Mouse (Mus musculus): ENCODE data around the gene Fstl4.
"Not testable (repeated sequence)": the region's sequence is repeated elsewhere in the genome, so short reads cannot be mapped to it uniquely, and the experiment has no call there.

Gene Fstl4

DNA sequence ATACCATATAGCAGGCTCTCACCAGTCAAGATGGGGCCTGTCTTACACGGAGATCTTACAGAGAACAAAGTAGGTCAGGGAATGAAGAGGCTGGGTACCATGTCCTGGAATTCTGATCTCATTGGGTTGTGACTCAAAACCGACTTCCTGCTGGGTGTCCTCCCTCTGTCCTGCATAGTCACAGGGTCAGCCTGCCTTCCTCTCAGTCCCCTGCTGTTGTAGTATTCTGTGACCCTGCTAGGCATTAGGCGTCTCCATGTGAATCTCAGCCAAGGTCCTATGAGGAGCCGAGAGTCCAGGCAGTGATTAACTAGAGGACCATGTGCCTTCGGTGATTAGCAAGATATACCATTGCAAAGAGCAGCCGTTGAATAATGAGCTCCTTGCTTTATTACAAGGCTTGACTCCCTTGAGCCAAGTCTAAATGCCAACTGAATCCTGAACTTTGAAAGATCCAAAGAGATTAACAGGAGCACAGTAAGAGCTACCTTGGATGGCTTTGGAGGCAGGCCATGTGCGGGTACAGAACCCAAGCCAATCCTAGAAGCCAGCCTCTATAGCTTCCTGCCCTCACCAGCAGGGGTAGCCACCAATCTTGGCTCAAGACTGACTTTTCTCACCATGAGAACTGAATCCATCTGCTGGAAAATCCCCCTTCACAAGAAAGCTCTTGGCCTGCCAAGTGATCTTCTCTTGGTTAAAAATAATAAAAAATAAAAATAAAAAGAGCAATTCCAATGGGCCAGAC is 264.2 kb downstream of the Fstl4 start:
- DNase-seq = no peak

DNA sequence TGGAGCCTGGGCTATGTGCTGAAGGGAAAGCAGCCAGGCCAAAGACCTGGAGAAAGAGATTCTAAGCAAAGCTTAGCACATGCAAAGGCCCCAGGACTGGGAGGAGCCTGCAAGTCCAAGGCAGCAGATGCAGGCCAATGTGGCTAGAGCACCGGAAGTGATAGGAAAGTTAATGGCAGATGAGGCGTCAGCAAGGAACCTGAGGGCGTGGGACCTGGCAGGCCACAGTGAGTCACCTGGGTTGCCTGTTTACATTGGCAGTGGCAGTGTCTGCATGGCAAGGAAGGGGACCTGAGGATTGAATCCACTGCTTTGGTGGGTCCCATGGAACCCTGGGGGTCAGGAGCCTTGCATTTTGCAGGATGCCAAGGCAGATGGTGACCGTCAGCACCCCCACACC is 267.3 kb downstream of the Fstl4 start:
- DNase-seq = no peak

DNA sequence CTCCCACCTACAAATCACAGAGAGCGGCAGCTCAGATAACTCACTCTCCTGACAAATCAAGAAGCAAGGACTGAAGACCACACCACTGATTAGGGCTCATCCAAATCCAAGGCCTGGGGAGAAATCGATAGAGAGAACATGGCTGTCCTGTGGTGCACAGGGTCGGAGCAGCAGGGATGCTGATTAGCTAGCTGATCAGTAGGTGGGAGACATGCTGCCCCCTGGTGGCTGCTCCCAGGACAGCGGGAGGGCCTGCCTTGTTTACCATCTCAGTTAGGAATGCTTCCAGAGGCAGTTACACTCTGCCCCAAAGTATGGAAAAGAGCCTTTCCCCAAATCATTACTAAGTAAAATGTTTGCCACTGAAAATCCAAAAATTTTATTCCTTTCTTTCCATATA is 267.9 kb downstream of the Fstl4 start:
- DNase-seq = peak; percentile 59

DNA sequence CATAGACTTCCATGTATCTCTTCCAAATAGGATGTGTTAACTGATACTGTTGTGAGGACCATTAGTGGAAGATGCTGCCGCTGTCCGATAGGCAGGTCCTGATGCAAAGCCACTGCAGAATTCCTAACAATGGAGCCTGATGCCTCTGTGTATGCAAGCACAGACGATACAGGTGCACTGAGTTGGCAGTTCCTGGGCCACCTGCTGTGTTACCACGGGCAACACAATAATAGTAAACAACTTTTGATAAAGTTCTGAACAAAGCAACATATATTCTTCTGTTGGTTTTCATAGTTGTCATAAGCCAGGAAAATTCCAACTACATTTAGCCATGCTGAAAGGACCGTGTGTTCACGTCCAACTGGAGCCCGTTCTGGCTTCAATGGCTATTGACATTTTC is 271.0 kb downstream of the Fstl4 start:
- no peak for DNase-seq

DNA sequence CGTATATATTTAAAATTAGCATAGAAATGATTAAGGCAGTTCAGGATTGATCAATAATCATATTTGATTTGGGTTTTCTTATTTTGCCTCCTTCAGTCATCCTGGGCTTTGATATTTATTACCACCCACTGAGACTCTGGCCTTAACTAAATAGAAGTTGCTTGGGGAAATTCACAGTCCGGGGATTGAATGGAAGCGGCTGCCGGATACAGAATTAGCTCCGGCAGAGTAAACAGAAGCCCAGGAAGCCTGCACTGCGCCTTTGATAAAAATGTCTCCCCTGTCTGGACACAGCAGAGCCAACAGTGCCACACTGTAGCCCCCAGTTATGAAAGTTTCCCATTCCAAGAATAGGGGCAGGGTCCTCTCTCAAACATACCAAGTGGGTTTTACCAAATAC is 282.4 kb downstream of the Fstl4 start:
- no peak for DNase-seq

DNA sequence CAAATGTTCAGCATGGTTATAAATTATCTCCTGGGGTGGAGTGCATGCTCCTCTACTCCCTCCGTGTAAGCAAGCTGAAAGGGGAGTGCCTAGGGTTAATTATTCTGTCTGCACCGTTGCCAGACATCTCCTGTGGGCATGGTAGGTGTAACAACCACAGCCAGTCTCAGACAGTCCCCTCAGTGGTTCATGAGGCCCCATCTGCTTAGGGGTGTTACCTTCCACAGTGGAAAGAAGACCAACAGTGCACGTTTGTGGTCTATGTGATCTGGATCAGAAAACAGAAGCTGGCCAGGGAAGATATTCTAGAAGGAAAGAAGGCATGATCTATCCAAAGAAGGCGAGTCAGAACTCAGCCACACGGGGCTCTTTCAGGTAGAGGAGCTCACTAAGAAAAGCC is 289.7 kb downstream of the Fstl4 start:
- no peak for DNase-seq

DNA sequence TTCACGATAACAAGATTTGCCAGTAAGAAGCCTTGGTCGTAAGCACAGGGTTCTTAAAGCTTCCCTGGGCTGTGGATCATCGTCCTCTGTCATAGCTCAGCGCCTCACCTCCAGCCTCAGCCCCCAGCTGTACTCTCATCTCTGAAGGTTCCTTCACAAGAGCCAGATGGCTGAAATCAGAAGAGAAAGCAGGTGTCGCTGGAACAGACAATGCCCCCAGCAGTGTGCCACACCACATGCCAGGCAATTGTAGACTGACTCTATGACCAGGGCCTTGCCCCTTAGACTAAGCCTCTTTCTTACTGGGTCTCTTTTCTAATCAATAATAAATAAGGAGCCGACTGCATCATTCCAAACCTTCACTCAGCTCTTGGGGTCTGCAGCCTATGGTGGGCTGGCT is 291.5 kb downstream of the Fstl4 start:
- DNase-seq = no peak

DNA sequence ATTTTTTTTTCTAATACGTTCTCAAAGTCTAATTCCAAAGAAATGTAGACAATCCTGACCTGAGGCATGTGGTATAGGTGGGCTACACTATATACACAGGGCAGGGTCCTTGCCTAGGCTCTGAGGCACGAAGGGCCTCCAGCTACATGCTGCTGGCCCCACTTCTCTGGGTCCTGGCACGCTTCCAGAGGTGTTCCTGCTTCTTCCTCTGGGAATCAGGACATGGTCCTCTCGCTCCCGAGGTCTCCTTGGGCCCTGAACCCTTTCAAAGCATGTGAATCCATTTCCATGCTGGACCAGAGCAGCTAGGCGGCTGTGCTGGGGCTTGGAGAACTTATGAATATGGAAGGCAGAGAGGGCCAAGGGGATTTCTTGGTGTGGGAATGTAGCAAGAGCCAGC is 292.3 kb downstream of the Fstl4 start:
- no peak for DNase-seq

DNA sequence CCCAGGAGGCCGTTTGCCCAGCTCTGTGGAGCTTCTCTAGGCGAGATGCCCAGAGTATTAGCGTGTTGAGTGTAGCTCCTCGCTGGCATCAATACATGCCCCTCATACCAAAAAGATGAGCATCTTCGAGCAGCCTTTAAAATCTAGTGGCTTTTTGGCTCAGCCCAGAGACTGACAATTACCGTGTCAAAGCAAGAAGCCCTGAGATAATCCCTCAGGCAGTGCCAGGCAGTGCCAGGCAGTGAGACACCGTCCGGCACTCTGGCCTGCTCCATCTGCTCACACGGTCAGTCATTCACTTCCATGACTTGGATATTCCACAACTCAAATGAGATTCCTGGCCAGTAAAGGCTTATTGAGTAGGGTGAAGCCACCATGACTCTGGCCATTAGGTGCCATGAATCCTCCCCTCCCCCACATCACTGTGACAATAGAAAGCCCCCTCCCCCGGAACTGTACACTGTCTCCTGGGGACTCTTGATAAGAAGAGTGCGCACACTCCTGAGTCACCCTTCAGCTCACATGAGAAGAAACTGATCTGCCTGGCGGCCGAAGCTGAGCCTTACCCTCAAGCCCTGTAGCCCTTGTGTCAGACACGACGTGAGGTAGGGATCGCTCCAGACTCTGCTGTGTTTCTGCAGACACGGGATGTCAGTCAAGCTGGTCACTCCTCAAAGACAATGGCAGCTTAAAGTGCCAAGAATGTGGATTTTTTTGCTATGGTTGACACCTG is 293.6 kb downstream of the Fstl4 start:
- no peak for DNase-seq

DNA sequence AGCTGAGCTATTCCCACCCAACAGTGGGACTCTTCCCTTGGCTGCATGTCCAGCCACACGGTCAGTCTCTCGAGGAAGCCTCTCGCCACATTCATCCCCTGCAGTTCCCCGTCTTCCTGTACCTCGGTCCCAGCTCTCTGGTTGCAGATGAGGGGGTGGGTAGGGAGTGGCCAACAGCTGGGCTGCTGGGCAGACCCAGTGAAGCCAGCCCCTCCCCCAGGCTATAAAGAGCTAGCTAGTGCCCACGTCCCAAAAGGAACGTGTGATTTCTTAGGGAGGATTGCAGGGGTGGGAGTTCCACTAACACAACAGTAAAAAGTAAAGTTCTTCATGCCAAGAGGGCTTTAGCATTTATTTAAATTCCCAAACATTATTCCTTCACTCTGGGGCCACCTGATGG is 294.1 kb downstream of the Fstl4 start:
- DNase-seq = no peak

DNA sequence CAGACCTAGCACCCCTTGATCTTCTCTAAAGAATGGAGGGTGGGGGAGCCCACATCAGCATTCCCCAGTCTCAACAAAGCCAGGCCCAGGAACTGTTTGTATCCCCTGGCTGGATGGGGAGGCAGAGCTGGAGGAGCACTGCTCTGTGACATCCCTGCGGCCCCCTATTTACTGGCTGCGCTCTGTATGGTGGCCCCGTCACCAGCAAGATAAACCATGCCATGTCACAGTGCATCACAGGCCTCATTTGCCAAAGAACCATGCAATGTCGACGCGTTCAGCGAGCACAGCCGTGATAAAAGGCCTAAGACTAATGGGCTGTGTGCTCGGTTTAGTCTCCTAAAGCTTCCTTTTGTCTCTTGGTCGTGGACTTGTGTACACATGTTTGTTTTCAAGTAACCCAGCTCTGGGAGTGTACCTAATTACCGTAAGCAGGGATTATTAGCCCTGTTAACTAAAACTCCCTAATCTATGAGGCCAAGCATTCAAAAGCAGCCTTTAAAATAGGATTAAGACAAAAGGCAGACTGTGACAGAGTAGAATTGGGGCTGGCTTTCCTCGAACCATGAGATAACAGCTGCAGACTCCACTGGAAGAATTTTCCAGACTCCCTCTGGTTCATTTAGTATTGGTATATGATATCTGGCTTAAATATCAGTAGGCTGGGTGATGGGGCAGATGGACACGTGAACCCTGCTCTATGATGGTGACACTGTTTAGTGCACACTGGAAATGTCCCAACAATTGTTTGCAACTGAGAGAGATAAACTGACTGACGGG is 303.5 kb downstream of the Fstl4 start:
- DNase-seq = no peak

DNA sequence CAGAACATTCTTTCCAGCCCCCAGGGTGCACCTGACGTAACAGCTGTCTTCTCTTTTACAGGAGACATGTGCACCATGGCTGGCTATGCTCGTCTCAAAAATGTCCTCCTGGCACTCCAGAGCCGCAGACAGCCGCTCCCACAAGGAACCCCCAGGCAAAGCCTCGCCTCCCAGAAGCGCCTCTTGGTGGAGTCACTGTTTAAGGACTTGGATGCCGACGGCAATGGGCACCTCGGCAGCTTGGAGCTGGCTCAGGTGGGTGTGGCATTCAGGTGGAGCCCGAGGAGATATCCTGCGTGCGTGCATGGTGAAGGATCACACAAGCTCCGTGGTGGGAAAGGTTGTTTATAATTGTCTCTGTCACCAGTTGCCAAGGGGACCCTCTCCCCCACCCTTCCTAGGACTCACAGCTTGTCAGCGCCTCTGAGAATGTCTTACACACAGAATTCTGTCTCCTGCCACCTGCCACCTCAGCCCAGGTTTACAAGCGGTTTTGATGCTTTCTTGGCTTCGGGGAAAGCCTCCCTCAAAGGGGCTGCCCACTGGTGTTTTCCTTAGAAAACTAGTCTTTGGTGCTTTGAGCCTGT is 304.1 kb downstream of the Fstl4 start:
- DNase-seq = no peak

DNA sequence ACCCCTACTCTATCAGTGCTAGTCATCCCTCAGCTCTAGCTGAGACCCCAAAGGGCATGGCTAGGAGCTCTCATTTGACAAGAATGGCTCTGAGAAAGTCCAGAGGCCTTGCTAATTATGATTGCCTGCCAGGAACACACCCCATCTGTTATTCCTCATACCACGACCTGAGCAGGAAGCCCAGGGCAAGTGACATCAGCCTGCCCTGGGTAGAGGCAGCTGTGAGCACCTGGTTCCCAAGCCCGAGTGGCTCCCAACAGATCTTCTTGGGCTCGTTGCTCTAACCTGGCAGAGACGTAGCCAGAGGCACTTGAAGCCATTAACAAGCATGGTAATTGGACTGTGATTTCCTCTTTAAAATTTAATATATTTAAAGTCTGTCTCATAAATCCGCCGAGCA is 305.3 kb downstream of the Fstl4 start:
- no peak for DNase-seq

DNA sequence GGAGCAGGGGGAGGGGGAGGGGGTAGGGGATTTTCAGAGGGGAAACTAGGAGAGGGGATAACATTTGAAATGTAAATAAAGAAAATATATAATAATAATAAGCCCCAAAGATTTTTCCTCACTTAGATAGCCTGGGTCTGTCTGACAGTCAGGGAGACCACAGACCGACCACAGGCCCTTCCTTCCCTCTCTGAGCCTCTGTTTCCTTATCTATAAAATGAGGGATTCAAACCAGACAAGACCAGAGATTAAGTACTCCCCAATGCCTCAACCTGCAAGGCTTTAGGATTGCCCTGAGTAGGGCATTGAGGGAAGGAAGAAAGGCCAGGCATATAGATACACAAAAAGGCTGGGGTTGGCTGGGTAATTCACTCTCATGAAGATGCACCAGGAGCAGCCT is 307.2 kb downstream of the Fstl4 start:
- DNase-seq = no peak

DNA sequence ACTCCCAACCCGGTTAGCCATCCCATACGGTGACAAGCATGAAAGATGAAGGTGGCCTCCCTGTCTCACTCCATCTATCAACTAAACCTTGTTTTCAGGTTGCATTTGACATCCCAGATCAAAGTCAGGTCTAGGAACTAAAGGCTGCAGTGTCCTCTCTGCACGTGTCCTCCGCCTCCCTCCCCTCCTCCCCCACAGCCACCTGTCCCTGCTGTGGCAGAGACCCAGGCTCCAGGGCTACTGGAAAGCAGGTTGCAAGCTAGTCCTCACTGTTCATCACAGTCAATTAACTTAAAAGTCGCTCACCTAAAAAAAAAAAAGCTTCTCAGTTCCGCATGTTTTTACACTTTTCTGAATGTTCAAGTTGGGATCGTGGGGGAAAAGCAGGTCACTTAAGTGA is 313.2 kb downstream of the Fstl4 start:
- DNase-seq = no peak

DNA sequence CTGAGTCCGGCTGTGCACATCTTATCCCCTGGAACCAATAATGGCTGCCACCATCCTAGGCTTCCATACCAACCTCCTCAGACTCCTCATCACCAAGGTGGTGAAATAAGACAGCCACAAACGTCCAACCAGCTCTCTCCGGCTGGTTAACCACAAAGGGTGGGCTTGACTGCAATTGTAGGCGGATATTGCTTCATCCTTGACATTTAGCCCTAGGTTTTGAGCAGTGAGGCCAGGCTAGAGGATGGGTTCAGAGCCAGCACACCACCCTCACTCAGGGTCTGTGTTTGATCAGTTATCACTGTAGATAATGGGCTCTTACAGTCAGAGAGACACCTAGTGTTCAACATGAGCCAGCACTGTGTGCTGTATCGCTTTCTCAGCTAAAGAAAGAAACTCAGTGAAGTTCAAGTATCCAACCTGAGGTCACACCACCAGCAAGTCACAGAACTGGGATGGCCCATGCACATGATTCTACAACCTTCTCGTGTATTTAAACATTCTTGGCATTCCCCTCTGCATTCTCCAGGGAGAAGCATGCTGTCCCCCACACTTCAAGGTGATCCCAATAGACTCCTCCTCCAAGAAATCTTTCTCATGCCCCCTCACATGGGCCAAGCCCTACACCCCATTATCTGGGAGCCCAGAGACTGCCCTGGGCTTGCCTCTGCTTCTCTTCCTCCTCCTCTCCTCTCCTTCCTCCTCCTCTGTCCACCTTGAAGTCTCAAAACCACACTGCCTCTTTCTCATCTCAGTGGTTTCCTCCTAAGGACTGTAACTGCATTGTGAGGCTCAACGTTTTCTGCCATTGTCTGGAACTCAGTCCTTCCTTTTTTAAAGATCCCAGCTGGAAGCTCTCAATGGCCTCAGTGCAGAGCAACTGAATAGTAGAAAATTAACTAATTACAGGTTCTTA is 314.2 kb downstream of the Fstl4 start:
- no peak for DNase-seq

DNA sequence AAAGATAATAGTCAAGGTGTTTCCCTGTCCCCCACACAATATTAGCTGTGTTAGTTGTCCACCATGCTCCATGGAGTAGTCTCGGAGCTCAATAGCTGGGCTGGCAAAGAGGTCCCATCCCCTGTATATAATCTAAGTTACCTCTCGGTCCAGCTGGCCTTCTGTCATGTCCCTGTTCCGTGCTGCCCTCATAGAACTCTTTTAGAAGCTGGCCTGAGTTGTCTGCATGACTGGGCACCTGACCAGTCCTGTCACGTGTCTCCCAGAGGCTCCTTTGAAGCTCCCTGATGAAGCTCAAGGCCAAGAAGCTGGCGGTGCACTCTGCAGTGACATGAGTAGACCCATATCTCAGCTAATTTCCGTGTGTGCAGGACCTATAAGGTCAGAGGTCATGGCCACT is 316.9 kb downstream of the Fstl4 start:
- DNase-seq = no peak

DNA sequence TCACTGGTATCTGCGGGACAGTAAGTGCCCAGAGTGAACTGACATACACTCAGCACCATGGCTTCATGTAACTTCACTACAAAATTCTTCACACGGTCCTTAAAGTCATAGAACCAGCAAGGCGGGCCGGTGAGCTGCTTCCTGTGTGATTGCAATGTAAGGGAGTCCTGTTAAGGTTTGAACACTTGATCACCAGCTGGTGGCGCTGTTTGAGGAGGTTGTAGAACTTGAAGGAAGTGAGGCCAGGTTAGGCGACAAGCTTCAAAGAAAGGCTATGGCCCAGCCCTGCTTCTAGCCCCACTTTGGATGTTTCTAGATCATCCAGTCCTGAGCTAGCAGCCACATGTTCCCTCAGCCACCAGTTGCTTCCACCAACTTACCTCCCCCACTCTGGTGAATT is 320.9 kb downstream of the Fstl4 start:
- no peak for DNase-seq

DNA sequence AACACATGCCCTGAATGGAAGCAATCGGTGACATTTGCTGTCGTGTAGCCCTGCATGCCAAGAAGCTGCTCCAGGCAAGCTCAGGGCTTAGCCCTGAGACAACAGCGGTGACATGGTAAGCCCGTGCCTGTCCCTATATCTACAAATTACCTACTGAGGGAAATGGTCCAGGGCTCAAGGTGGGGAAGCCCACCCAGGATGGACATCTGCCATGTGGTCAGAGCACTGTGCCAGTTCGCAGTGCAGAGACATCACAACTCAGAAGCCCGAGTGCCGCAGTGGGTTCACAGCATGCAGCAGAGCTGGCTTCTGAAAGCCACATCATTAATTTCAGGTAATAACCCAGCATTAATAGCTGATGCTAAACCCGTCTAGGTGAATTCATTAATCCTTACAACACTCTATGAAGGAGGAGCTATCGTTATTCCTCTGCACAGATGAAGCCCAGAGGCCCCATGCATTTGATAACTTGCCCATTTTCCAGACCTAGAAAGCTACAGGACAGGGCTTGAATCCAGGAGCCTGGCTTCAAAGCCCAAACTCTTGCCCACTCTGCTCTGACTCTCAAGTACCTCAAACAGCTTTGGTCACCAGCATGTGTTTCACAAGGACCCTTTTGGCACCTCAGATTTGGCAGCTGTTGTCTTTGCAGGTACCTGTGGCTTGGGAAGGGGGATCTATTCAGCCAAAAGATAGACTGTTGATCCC is 321.6 kb downstream of the Fstl4 start:
- DNase-seq = no peak

DNA sequence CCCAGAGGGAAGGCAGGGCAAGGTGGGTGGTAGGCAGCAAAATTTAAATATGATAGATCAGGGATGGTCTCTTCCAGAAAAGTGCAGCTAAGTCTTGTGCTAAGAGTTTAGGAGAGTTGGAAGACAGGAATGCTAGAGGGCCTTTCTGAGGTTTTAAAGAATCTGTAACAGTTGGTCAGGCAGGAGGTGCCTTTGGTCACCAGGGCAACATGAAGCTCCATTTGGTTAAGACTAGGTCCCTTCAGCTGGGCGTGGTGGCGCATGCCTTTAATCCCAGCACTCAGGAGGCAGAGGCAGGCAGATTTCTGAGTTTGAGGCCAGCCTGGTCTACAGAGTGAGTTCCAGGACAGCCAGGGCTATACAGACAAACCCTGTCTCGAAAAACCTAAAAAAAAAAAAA is 323.5 kb downstream of the Fstl4 start:
- DNase-seq = not testable (repeated sequence)

DNA sequence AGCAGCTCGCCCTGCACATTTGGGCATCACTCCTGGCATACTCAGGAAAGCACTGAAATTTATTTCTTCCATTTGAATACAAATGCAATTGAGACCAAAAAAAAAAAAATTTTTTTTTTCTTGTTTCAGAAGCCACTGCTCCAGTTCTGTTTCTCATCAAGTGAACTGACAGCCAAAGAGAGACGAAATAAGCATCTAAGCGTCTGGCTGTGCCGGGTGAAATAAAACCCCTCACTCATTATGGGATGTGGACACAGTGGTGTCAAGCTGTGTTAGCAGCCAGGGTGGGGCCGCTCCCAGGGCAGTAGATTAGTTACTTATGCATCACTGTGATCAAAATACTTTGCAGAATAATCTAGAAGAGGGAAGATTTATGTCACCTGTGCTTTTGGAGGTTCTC is 327.2 kb downstream of the Fstl4 start:
- no peak for DNase-seq

DNA sequence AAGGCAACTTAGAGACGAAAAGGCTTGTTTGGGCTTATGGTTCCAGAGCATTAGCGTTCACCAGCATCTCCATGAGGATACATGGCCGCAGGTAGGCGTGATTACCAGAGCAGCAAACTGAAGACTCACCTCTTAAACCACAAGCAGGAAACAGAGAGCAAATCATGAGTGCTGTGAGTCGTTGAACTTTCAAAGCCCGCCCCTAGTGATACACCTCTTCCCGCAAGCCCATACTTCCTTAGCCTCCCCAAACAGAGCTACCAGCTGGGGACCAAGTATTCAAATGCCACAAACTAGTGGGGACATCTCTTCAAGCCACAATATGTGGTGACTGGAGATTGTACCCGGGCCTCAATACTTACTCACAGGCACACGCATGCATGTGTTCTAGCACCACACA is 332.4 kb downstream of the Fstl4 start:
- no peak for DNase-seq

Measured in right cerebral cortex, postnatal 25 days (tissue).